In the genomic region with DNA sequence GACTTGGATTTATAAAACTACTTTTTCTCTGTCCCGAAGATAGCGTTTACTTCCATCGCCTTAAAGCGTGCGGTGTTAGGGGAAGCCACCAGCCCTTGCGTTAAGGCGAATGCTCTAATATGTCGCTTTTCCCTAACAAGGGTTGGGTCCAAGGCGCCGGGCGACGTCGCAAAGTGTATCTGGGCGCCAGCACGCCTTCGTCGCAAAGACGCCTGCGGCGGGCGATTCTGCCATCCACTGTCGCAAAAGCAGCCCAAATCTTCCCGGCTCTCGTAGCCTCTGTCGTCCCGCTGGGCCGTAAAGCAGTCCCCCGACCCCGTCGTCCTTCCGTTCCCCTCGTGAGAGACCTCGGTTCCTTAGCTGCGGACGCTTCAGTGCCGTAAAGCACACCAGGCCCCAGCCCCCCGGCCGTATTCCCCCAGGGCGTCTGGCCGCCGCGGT, we compare ENCODE assay signal across 8 mouse cellular contexts. TPM values are rescaled to one million over a fixed set of nuclear protein-coding genes. Genes with fewer than 3 reads are reported as not detected.
DNase-seq lines count a peak whose midpoint lies in the region; ATAC-seq and TF ChIP-seq lines count a peak whose summit lies in the region.

No protein-coding gene starts in this region.

- no peak for TF ChIP-seq CTCF in brain, embryonic 14.5 days (IDR thresholded peaks at IDR 0.05; ENCODE audit: borderline replicate concordance, extremely low read depth, insufficient read depth, insufficient read length)

- peak; percentile 66 for ATAC-seq in erythroblast, adult 5-6 weeks (replicated peaks; ENCODE audit: low FRiP score, poor library complexity, severe bottlenecking)
- ATAC-seq in kidney, embryonic 15.5 days (replicated peaks; ENCODE audit: low FRiP score) = peak; percentile 66

- no peak; the same call in 1 of the 2 replicates for TF ChIP-seq POLR2A in brain, embryonic 14.5 days (IDR thresholded peaks at IDR 0.05; ENCODE audit: borderline replicate concordance, extremely low read depth, insufficient read depth, insufficient read length, poor library complexity, severe bottlenecking)

- H3K4me3 ChIP-seq in heart, embryonic 10.5 days = peak overlapping the region; percentile 96
- H3K4me3 ChIP-seq in kidney, embryonic 15.5 days (replicated peaks) = peak overlapping the region; percentile 96

- WGBS in heart, embryonic 10.5 days = under 1% methylated on average over 42 of the region's 42 CpGs
- WGBS in kidney, embryonic 15.5 days = under 1% methylated on average over 42 of the region's 42 CpGs

- H3K27me3 ChIP-seq in heart, embryonic 10.5 days (ENCODE audit: insufficient read depth, poor library complexity, severe bottlenecking) = no peaks in the 10 kb centered on the region
- no peaks in the 10 kb centered on the region for H3K27me3 ChIP-seq in kidney, embryonic 15.5 days

- peak overlapping the region; percentile 93 for H3K9ac ChIP-seq in kidney, embryonic 15.5 days

- H3K9me3 ChIP-seq in heart, embryonic 10.5 days = no peaks in the 10 kb centered on the region
- H3K9me3 ChIP-seq in kidney, embryonic 15.5 days (replicated peaks) = no peaks in the 10 kb centered on the region

- peaks cover 48% of the 10 kb centered on the region for H3K4me1 ChIP-seq in heart, embryonic 10.5 days
- peaks cover 31% of the 10 kb centered on the region for H3K4me1 ChIP-seq in kidney, embryonic 15.5 days

- DNase-seq in CD4-positive helper T cell, adult 2 months (ENCODE audit: low read depth, low spot score) = peak; percentile 96
- DNase-seq in brain, embryonic 14.5 days (ENCODE audit: low read depth) = peak; percentile 100
- peak; percentile 99 for DNase-seq in heart, embryonic 10.5 days (ENCODE audit: low spot score)
- peak; percentile 92 for DNase-seq in liver
- peak; percentile 78 to 86 for DNase-seq in monocyte, adult 2 months (ENCODE audit: low read depth in 1 of 2, low spot score in 2 of 2)
- peak; percentile 80 to 82 for DNase-seq in spleen, postnatal 14 days (ENCODE audit: low spot score in 2 of 2)

- H3K27ac ChIP-seq in heart, embryonic 10.5 days = peak overlapping the region; percentile 99
- peak overlapping the region; percentile 99 for H3K27ac ChIP-seq in kidney, embryonic 15.5 days

- H3K4me2 ChIP-seq in kidney, embryonic 15.5 days = peak overlapping the region; percentile 97

- H3K36me3 ChIP-seq in heart, embryonic 10.5 days = peaks cover 33% of the 10 kb centered on the region
- H3K36me3 ChIP-seq in kidney, embryonic 15.5 days = peaks cover 31% of the 10 kb centered on the region

RNA-seq across cellular contexts. Expression of gene Neurl4, which starts 0.6 kb away (rescaled TPM):
- polyA plus RNA-seq in brain, embryonic 14.5 days (2012; rRNA removed) = 118 and 129 TPM in 2 replicates
- 3.5 and 3.8 TPM in 2 replicates for total RNA-seq in erythroblast, adult 5-6 weeks (2015; ENCODE audit: low replicate concordance)
- total RNA-seq in erythroblast, adult 5-6 weeks (2017; ENCODE audit: low replicate concordance) = 9.3 and 16.0 TPM in 2 replicates
- polyA plus RNA-seq in heart, embryonic 10.5 days (2016; fragmentation: Nextera tagmentation; extraction: Ambion mirVana) = 8.3 and 12.7 TPM in 2 replicates
- polyA plus RNA-seq in kidney, embryonic 15.5 days (2015; fragmentation: Nextera tagmentation; extraction: Ambion mirVana) = 9.3 and 10.8 TPM in 2 replicates

RNA-seq across cellular contexts. Expression of gene 2810408A11Rik, which starts 0.6 kb away (rescaled TPM):
- polyA plus RNA-seq in brain, embryonic 14.5 days (2012; rRNA removed) = 8.5 and 9.5 TPM in 2 replicates
- 2.7 TPM in 1 of 2 replicates, not detected in the other for total RNA-seq in erythroblast, adult 5-6 weeks (2015; ENCODE audit: low replicate concordance)
- 6.0 TPM in 1 of 2 replicates, not detected in the other for total RNA-seq in erythroblast, adult 5-6 weeks (2017; ENCODE audit: low replicate concordance)
- 5.5 and 8.7 TPM in 2 replicates for polyA plus RNA-seq in heart, embryonic 10.5 days (2016; fragmentation: Nextera tagmentation; extraction: Ambion mirVana)
- polyA plus RNA-seq in kidney, embryonic 15.5 days (2015; fragmentation: Nextera tagmentation; extraction: Ambion mirVana) = 12.6 and 13.0 TPM in 2 replicates

RNA-seq across cellular contexts. Expression of gene Acap1, which starts 6.1 kb away (rescaled TPM):
- 0.59 and 0.82 TPM in 2 replicates for polyA plus RNA-seq in brain, embryonic 14.5 days (2012; rRNA removed)
- total RNA-seq in erythroblast, adult 5-6 weeks (2015; ENCODE audit: low replicate concordance) = 9.0 and 15.7 TPM in 2 replicates
- total RNA-seq in erythroblast, adult 5-6 weeks (2017; ENCODE audit: low replicate concordance) = 12.1 and 16.1 TPM in 2 replicates
- polyA plus RNA-seq in heart, embryonic 10.5 days (2016; fragmentation: Nextera tagmentation; extraction: Ambion mirVana) = 10.6 and 16.2 TPM in 2 replicates
- 0.58 and 0.62 TPM in 2 replicates for polyA plus RNA-seq in kidney, embryonic 15.5 days (2015; fragmentation: Nextera tagmentation; extraction: Ambion mirVana)

RNA-seq across cellular contexts. Expression of gene Gps2, which starts 12.3 kb away (rescaled TPM):
- 80.8 and 109 TPM in 2 replicates for polyA plus RNA-seq in brain, embryonic 14.5 days (2012; rRNA removed)
- 69.0 and 102 TPM in 2 replicates for total RNA-seq in erythroblast, adult 5-6 weeks (2015; ENCODE audit: low replicate concordance)
- 52.9 and 63.3 TPM in 2 replicates for total RNA-seq in erythroblast, adult 5-6 weeks (2017; ENCODE audit: low replicate concordance)
- polyA plus RNA-seq in heart, embryonic 10.5 days (2016; fragmentation: Nextera tagmentation; extraction: Ambion mirVana) = 55.2 and 69.4 TPM in 2 replicates
- 77.8 and 86.2 TPM in 2 replicates for polyA plus RNA-seq in kidney, embryonic 15.5 days (2015; fragmentation: Nextera tagmentation; extraction: Ambion mirVana)

RNA-seq across cellular contexts. Expression of gene Kctd11, which starts 20.2 kb away (rescaled TPM):
- 1.6 and 1.9 TPM in 2 replicates for polyA plus RNA-seq in brain, embryonic 14.5 days (2012; rRNA removed)
- total RNA-seq in erythroblast, adult 5-6 weeks (2015; ENCODE audit: low replicate concordance) = 1.3 and 2.1 TPM in 2 replicates
- 0.42 and 0.77 TPM in 2 replicates for total RNA-seq in erythroblast, adult 5-6 weeks (2017; ENCODE audit: low replicate concordance)
- polyA plus RNA-seq in heart, embryonic 10.5 days (2016; fragmentation: Nextera tagmentation; extraction: Ambion mirVana) = 5.0 and 6.2 TPM in 2 replicates
- polyA plus RNA-seq in kidney, embryonic 15.5 days (2015; fragmentation: Nextera tagmentation; extraction: Ambion mirVana) = 9.4 and 10.1 TPM in 2 replicates

Comparison
In these comparisons a context has a peak if more than half of its experiments do, and no peak if none do; other contexts are left out.
1. Peak in every context shown above with its lines: DNase-seq, ATAC-seq, H3K4me3 ChIP-seq and H3K27ac ChIP-seq.